Mouse (Mus musculus): ENCODE measurements at regions not wholly inside any gene's neighbourhood (a gene's known extent, or its start where the extent isn't known, plus 50 kb on each side); places are given as distances from the start of the nearest gene placed in this dataset.

DNA sequence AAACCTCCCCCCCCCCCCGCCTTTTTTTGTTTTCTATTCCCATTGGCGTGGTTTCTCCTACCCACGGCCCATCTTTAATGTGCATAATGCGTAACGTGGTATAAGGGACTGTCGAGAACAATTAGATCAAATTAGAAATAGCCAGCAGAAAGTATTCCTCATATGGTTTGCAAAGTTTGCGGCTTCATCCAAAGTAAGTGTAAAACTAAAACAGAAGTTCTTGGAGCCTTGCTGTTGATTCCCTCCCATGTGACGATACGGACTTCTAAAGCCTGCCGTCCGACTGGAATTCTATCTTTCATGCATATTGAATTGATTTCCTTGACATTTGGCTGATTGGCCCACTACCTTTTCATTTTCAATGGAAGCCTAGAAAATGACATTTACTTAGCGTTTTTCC is 128.7 kb upstream of the Fam241a start:
- WGBS = 87% methylated on average over 12 of the region's 12 CpGs
- TF ChIP-seq CTCF (IDR thresholded peaks at IDR 0.05) = no peak
- H3K4me3 ChIP-seq (ENCODE audit: low read depth, low read length) = no peak overlapping the region
- no peak overlapping the region for H3K4me2 ChIP-seq (ENCODE audit: low read depth, low read length, poor library complexity, severe bottlenecking)
- no peak overlapping the region for H3K9ac ChIP-seq (replicated peaks; ENCODE audit: low read length, poor library complexity, severe bottlenecking)
- ATAC-seq (ENCODE audit: low FRiP score) (no peak), DNase-seq (ENCODE audit: low spot score) (no peak)
- no peaks in the 10 kb centered on the region for H3K27me3 ChIP-seq (ENCODE audit: insufficient read depth, low read length)
- no peaks in the 10 kb centered on the region for H3K36me3 ChIP-seq (ENCODE audit: insufficient read depth, low read length)
- H3K27ac ChIP-seq (ENCODE audit: low read depth, low read length) = no peak overlapping the region
- no peaks in the 10 kb centered on the region for H3K9me3 ChIP-seq (ENCODE audit: low read length)
- H3K4me1 ChIP-seq (ENCODE audit: insufficient read depth, low read length) = no peaks in the 10 kb centered on the region

DNA sequence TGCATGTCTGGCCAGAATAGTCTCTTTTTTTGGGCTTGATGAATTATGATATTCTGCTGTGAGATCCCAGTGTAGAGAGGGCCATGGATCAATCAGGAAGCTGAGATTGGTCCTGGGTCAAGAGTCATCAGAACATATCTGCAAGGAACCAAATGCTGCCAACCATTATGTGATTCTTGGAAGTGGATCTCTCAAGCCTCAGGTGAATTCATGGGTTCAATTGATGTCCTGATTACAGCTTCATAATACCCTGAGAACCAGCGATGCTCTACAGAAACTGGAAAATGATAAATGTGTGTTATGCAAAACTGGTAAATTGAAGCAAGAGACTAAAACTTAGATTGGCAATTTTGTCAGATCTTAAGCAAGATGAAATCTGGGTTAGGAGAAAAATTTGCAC is 118.8 kb upstream of the Fam241a start:
- H3K4me3 ChIP-seq (ENCODE audit: low read depth, low read length) = no peak overlapping the region
- H3K36me3 ChIP-seq (ENCODE audit: insufficient read depth, low read length) = no peaks in the 10 kb centered on the region
- TF ChIP-seq CTCF (IDR thresholded peaks at IDR 0.05) = no peak
- H3K4me2 ChIP-seq (ENCODE audit: low read depth, low read length, poor library complexity, severe bottlenecking) = no peak overlapping the region
- no peak overlapping the region for H3K27ac ChIP-seq (ENCODE audit: low read depth, low read length)
- no peak overlapping the region for H3K9ac ChIP-seq (replicated peaks; ENCODE audit: low read length, poor library complexity, severe bottlenecking)
- 86% methylated on average over 1 of the region's 1 CpGs for WGBS
- ATAC-seq (ENCODE audit: low FRiP score) = no peak
- no peaks in the 10 kb centered on the region for H3K4me1 ChIP-seq (ENCODE audit: insufficient read depth, low read length)
- no peaks in the 10 kb centered on the region for H3K27me3 ChIP-seq (ENCODE audit: insufficient read depth, low read length)
- H3K9me3 ChIP-seq (ENCODE audit: low read length) = no peaks in the 10 kb centered on the region
- no peak for DNase-seq (ENCODE audit: low spot score)

DNA sequence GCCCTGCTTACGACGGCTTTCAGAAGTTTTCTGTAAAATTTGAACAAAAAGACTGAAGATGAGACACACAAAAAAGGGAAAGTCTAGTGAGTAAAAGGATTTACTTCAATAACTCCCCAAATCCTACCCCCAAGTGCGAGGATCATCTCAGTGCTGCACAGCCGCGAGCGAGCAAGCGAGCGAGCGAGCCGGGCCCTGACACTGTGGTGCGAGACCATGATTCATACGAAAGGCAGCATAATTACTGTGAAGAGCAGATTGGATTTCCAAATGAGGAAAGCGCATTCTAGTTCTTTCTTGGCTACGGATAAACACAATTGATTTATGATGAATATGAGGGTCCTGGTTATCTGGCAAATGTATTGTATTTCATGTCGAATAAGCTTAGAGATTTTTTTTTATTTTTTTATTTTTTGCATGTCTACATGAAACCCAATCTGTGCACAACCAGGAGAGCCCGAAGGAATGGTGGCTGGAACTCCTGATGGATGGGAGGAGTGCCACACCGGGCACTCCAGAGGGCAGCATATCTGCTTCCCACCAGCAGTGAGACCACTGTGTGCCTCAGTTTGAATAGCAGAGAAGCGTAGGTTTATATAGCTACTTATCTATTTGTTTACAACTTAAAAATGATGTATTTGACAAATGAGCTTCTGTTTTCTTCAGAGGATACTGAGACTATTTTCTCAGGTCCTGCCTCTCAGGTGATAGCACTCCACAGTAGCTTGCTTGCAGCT is 106.9 kb upstream of the Fam241a start:
- no peaks in the 10 kb centered on the region for H3K27me3 ChIP-seq (ENCODE audit: insufficient read depth, low read length)
- H3K9me3 ChIP-seq (ENCODE audit: low read length) = no peaks in the 10 kb centered on the region
- no peak overlapping the region for H3K9ac ChIP-seq (replicated peaks; ENCODE audit: low read length, poor library complexity, severe bottlenecking)
- no peak overlapping the region for H3K4me2 ChIP-seq (ENCODE audit: low read depth, low read length, poor library complexity, severe bottlenecking)
- H3K4me3 ChIP-seq (ENCODE audit: low read depth, low read length) = no peak overlapping the region
- DNase-seq (ENCODE audit: low spot score) = no peak
- H3K36me3 ChIP-seq (ENCODE audit: insufficient read depth, low read length) = no peaks in the 10 kb centered on the region
- no peak for ATAC-seq (ENCODE audit: low FRiP score)
- H3K27ac ChIP-seq (ENCODE audit: low read depth, low read length) = no peak overlapping the region
- no peaks in the 10 kb centered on the region for H3K4me1 ChIP-seq (ENCODE audit: insufficient read depth, low read length)
- no peak for TF ChIP-seq CTCF (IDR thresholded peaks at IDR 0.05)
- WGBS = 65% methylated on average over 18 of the region's 18 CpGs

DNA sequence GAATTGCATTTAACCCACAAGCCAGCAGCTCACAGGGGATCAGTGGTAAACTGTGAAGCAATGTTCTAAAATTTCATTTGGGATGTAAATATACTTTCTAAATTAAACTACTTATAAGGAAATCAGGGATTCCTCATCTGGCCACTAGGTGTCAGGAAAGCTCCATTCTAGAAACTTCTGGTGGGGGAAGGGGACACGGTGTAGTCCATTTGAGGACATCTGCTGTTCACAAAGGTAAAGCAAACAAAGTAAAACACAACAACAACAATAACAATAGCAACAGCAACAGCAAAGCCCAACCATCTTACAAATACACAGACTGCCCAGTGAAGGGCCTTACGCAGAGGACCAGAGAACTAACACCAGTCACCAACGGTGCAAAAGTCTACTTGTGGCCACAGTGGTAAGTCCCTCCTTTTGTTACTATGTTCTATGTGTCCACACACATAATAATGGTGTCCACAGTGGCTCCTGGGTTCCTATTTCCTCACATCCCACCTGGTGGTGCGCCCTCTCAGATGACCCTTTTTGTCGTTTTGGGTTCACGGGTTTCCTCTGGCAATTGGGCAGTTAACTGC is 105.9 kb upstream of the Fam241a start:
- DNase-seq (ENCODE audit: low spot score) (peak; percentile 82), ATAC-seq (ENCODE audit: low FRiP score) (0 out of 2 replicates have a peak, but pooled peaks have one; percentile 31)
- Histone ChIP-seq H3K36me3 (ENCODE audit: insufficient read depth, low read length) (no peaks in the 10 kb centered on the region), H3K27ac (ENCODE audit: low read depth, low read length) (no peak overlapping the region), H3K4me3 (ENCODE audit: low read depth, low read length) (no peak overlapping the region), H3K4me1 (ENCODE audit: insufficient read depth, low read length) (no peaks in the 10 kb centered on the region), H3K4me2 (ENCODE audit: low read depth, low read length, poor library complexity, severe bottlenecking) (no peak overlapping the region), H3K27me3 (ENCODE audit: insufficient read depth, low read length) (no peaks in the 10 kb centered on the region), H3K9ac (replicated peaks; ENCODE audit: low read length, poor library complexity, severe bottlenecking) (no peak overlapping the region), H3K9me3 (ENCODE audit: low read length) (no peaks in the 10 kb centered on the region)
- WGBS = 74% methylated on average over 6 of the region's 6 CpGs
- peak; percentile 94 for TF ChIP-seq CTCF (IDR thresholded peaks at IDR 0.05)

DNA sequence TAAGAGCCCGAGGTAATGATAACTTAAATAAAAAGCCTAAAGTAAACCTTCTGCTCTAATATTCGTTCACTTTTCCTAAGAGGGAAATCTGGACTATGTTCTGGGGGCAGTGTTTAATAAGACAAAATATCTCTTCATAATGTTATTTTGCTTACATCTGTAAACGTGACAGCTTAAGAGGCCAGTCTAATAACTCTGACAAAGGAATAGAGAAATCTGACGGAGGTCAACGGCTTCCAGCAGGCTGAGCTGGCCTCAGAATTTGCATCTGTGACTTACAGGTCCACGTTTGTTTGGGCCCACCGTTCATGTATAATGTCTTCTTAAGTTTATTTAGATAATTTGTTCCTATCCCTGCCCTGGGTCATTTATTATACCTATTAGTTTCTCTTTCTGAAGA is 99.6 kb upstream of the Fam241a start:
- Histone ChIP-seq H3K27ac (ENCODE audit: low read depth, low read length) (no peak overlapping the region), H3K4me2 (ENCODE audit: low read depth, low read length, poor library complexity, severe bottlenecking) (no peak overlapping the region), H3K9ac (replicated peaks; ENCODE audit: low read length, poor library complexity, severe bottlenecking) (no peak overlapping the region), H3K9me3 (ENCODE audit: low read length) (no peaks in the 10 kb centered on the region), H3K36me3 (ENCODE audit: insufficient read depth, low read length) (no peaks in the 10 kb centered on the region), H3K27me3 (ENCODE audit: insufficient read depth, low read length) (no peaks in the 10 kb centered on the region), H3K4me1 (ENCODE audit: insufficient read depth, low read length) (no peaks in the 10 kb centered on the region), H3K4me3 (ENCODE audit: low read depth, low read length) (no peak overlapping the region)
- no peak for TF ChIP-seq CTCF (IDR thresholded peaks at IDR 0.05)
- DNase-seq (ENCODE audit: low spot score) (no peak), ATAC-seq (ENCODE audit: low FRiP score) (no peak)
- 72% methylated on average over 7 of the region's 7 CpGs for WGBS

DNA sequence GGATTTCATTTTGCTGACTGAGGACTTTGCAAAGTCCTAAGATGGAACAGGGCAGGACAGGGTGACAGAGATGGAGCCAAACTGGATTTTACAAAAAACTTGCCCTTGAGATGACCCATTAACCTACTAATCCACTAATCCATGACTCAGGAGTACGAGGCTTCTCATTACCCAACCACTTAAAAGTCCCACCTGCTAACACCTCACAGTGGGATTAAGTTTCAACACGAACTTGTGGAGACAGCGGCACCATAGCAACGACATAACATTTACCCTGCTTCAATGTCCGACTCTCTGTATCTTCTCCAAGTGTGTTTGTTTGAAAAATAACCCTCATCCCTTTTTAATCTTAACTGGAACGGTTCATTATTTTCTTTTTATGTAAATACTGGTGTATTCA is 91.5 kb upstream of the Fam241a start:
- no peak for DNase-seq (ENCODE audit: low spot score)
- no peak for ATAC-seq (ENCODE audit: low FRiP score)
- no peaks in the 10 kb centered on the region for H3K9me3 ChIP-seq (ENCODE audit: low read length)
- no peak overlapping the region for H3K4me2 ChIP-seq (ENCODE audit: low read depth, low read length, poor library complexity, severe bottlenecking)
- H3K4me3 ChIP-seq (ENCODE audit: low read depth, low read length) = no peak overlapping the region
- no peaks in the 10 kb centered on the region for H3K36me3 ChIP-seq (ENCODE audit: insufficient read depth, low read length)
- no peaks in the 10 kb centered on the region for H3K4me1 ChIP-seq (ENCODE audit: insufficient read depth, low read length)
- no peak overlapping the region for H3K9ac ChIP-seq (replicated peaks; ENCODE audit: low read length, poor library complexity, severe bottlenecking)
- WGBS = 47% methylated on average over 6 of the region's 6 CpGs
- no peak overlapping the region for H3K27ac ChIP-seq (ENCODE audit: low read depth, low read length)
- no peak for TF ChIP-seq CTCF (IDR thresholded peaks at IDR 0.05)
- no peaks in the 10 kb centered on the region for H3K27me3 ChIP-seq (ENCODE audit: insufficient read depth, low read length)
